Mouse (Mus musculus): Measurements from ENCODE around the gene Adamts2.

DNA sequence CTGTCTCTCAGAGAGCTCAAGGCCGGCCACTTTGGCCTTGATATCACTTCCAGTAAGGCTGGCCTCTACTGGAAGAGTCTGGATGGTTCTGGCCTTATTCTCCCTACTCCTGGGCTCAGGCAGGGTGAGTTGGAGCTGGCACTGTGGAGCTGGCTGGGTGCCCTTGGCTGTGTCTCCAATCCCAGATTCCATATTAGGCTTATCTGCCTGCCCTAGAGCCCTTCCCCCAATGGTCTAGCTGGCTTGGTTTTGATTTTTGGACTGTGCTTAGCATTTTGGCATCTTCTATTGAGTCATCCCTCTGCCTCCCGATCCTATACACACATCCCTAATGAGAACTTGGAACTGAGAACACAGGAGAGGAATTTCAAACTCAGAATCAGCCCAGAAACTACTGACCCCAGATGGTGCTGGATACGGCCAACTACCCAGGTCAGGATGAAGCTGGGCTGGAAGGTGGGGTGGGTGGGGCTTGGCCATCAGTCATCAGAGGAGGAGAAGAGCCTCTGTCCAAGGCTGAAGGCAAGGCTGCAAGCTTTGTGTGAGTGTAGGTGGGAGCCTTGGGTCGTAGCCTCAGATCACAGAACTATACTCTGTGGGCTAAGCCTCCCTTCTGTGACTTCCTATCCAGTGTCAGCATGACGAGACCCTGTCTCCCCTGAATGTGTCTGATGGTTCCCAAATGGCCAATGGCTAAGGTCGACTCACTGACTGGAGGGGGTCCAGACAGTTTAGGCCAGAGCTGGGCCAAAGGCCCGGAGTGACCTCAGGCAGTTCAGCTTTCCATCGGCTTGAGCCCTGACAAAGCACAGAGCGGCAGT lies 67.9 kb downstream of the Adamts2 start:
- TF ChIP-seq MYOD1 (IDR thresholded peaks at IDR 0.05; ENCODE audit: control insufficient read depth, insufficient read length, low read depth) (no peak), CEBPB (IDR thresholded peaks at IDR 0.05; ENCODE audit: low read depth) (no peak), CTCF (IDR thresholded peaks at IDR 0.05; ENCODE audit: control insufficient read depth, insufficient read depth, insufficient read length) (no peak), USF1 (IDR thresholded peaks at IDR 0.05; ENCODE audit: low read depth) (no peak), MYOG (IDR thresholded peaks at IDR 0.05; ENCODE audit: control insufficient read depth, extremely low read depth, insufficient read length) (no peak)

Measured in C2C12 (cell line).